Mouse (Mus musculus): ENCODE measurements around the gene Acbd6. TPM values are rescaled to one million over a fixed set of nuclear protein-coding genes. Genes with fewer than 3 reads are reported as not detected.

Acbd6 gene
- polyA plus RNA-seq, 1 experiment from 2014 or later, result 48.2 TPM

DNA sequence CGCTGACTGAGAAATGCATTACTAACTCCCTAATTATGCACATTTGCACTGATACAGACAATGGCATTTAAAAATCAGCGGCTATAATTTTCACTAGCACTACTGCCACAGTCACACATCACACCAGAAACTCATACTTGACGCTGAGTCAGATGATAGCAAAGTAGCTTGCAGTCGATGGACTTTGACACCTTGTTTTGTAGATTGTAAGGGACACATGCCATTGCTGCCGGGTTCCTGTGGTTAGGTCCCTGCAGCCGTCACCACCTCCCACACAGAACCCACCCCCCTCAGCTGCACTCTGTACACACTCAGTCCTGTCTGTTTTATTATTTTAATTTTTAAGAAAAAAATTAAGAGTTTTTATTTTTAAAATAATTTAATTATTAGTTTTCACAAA is 63.2 kb downstream of the Acbd6 start:
- H3K36me3 ChIP-seq (ENCODE audit: control insufficient read depth, insufficient read depth, low read length), result 0 out of 2 replicates have a peak, but pooled peaks cover 2% of the 10 kb centered on the region
- no peaks in the 10 kb centered on the region for H3K4me1 ChIP-seq (ENCODE audit: control insufficient read depth, insufficient read depth, low read length)
- ATAC-seq, result peak; percentile 65
- H3K27ac ChIP-seq (ENCODE audit: low read length), result no peak overlapping the region
- H3K9me3 ChIP-seq (ENCODE audit: control insufficient read depth, low read length), result no peaks in the 10 kb centered on the region
- H3K4me3 ChIP-seq (ENCODE audit: low read length), result no peak overlapping the region
- H3K9ac ChIP-seq (ENCODE audit: low read depth, low read length), result no peak overlapping the region
- H3K27me3 ChIP-seq (replicated peaks; ENCODE audit: control insufficient read depth, insufficient read depth, low read length), result no peaks in the 10 kb centered on the region
- 66% methylated on average over 6 of the region's 6 CpGs for WGBS
- no peak overlapping the region for H3K4me2 ChIP-seq (ENCODE audit: low read depth, low read length)

DNA sequence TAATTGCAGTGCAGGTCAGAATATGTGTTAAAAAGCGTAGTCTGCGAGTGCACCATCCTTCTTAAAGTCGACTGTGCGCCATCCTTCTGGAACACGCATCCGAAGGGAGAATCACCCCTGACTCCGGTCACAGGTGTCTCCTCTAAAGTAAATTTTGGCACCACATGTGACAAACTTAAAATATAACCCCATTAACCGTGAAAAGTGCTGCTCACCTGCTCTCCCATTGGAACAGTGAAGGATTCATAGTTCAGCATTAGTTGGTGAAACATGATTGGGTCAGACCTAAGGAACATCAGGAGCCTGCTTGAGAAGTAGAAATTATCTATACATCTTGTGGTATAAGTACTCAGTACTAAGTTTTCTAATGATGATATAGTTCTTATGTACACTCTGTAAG is 65.3 kb downstream of the Acbd6 start:
- H3K27ac ChIP-seq (ENCODE audit: low read length), result no peak overlapping the region
- 94% methylated on average over 8 of the region's 8 CpGs for WGBS
- no peak for ATAC-seq
- H3K4me3 ChIP-seq (ENCODE audit: low read length), result no peak overlapping the region
- H3K9me3 ChIP-seq (ENCODE audit: control insufficient read depth, low read length), result no peaks in the 10 kb centered on the region
- no peaks in the 10 kb centered on the region for H3K27me3 ChIP-seq (replicated peaks; ENCODE audit: control insufficient read depth, insufficient read depth, low read length)
- 0 out of 2 replicates have a peak, but pooled peaks cover 2% of the 10 kb centered on the region for H3K36me3 ChIP-seq (ENCODE audit: control insufficient read depth, insufficient read depth, low read length)
- H3K4me2 ChIP-seq (ENCODE audit: low read depth, low read length), result no peak overlapping the region
- H3K9ac ChIP-seq (ENCODE audit: low read depth, low read length), result no peak overlapping the region
- H3K4me1 ChIP-seq (ENCODE audit: control insufficient read depth, insufficient read depth, low read length), result no peaks in the 10 kb centered on the region

DNA sequence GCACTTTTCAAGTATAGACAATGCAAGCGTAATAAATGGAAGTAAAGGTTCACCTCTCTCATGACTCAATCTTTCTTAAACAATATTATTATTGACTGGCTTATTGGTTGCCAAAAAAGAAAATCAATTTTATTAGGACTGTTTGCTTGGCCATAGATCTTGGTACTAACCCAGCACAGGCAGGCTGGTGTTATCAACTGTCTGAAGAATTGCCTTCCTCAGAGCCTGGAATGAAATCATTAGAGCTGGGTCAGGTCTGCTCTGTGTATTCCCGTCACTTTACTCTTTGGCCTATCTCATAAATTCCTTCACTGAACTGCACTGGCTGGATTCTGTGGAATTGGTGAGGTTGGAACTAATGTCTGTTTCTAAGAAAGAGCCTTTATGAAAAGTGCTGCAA is 69.8 kb downstream of the Acbd6 start:
- Histone ChIP-seq H3K9me3 (ENCODE audit: control insufficient read depth, low read length) (no peaks in the 10 kb centered on the region), H3K27me3 (replicated peaks; ENCODE audit: control insufficient read depth, insufficient read depth, low read length) (no peaks in the 10 kb centered on the region), H3K9ac (ENCODE audit: low read depth, low read length) (no peak overlapping the region), H3K36me3 (ENCODE audit: control insufficient read depth, insufficient read depth, low read length) (0 out of 2 replicates have a peak, but pooled peaks cover 2% of the 10 kb centered on the region), H3K4me3 (ENCODE audit: low read length) (no peak overlapping the region), H3K27ac (ENCODE audit: low read length) (no peak overlapping the region), H3K4me1 (ENCODE audit: control insufficient read depth, insufficient read depth, low read length) (no peaks in the 10 kb centered on the region), H3K4me2 (ENCODE audit: low read depth, low read length) (no peak overlapping the region)
- peak; percentile 68; the same call in 1 of the 2 replicates for ATAC-seq
- 62% methylated on average over 2 of the region's 2 CpGs for WGBS

DNA sequence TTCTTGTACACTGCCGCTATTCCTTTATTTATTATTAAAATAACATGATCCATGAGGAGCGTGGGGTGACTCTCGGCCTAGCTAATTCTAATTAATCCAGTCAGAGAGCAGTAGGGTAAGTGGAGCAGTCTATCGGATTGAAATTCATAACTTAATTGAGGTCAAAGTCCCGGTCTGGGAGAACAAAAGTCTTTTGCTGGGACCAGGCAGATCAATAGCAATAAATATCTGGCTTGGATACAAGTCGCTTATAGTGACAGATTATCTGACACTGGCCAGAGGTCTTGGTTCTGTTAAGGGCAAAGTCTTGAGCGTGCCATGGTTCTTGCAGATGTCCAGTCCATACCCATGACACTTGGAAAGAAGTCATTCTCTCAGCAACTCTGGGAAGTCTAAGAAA is 78.7 kb downstream of the Acbd6 start:
- peak; percentile 56; the same call in 1 of the 2 replicates for ATAC-seq
- WGBS, result 64% methylated on average over 7 of the region's 7 CpGs
- no peak overlapping the region for H3K9ac ChIP-seq (ENCODE audit: low read depth, low read length)
- H3K27me3 ChIP-seq (replicated peaks; ENCODE audit: control insufficient read depth, insufficient read depth, low read length), result no peaks in the 10 kb centered on the region
- H3K4me2 ChIP-seq (ENCODE audit: low read depth, low read length), result no peak overlapping the region
- no peaks in the 10 kb centered on the region for H3K9me3 ChIP-seq (ENCODE audit: control insufficient read depth, low read length)
- H3K4me1 ChIP-seq (ENCODE audit: control insufficient read depth, insufficient read depth, low read length), result peaks cover 3% of the 10 kb centered on the region; the same call in 1 of the 2 replicates
- no peak overlapping the region for H3K27ac ChIP-seq (ENCODE audit: low read length)
- H3K4me3 ChIP-seq (ENCODE audit: low read length), result no peak overlapping the region
- H3K36me3 ChIP-seq (ENCODE audit: control insufficient read depth, insufficient read depth, low read length), result no peaks in the 10 kb centered on the region

DNA sequence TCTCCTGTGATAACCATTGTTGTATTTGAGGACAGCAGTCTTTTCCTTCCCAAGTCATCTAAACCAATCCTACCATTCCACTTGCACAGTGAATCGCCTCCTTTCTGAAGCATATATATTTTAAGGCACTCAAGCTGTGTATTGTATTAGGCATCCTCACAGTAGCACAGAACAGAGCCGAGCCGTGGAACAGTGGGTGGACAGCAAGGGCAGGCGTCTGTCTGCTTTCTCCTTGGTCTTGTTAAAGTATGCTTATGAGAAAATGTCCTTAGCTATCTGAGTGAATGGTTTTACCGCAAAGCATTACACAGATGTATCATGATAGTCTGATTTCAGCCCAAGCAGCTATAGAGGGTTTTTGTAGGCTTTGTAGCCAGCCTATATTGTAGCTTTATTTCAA is 87.9 kb downstream of the Acbd6 start:
- WGBS, result 78% methylated on average over 5 of the region's 5 CpGs
- ATAC-seq, result no peak
- Histone ChIP-seq H3K27ac (ENCODE audit: low read length) (no peak overlapping the region), H3K4me2 (ENCODE audit: low read depth, low read length) (no peak overlapping the region), H3K4me3 (ENCODE audit: low read length) (no peak overlapping the region), H3K9me3 (ENCODE audit: control insufficient read depth, low read length) (no peaks in the 10 kb centered on the region), H3K27me3 (replicated peaks; ENCODE audit: control insufficient read depth, insufficient read depth, low read length) (no peaks in the 10 kb centered on the region), H3K36me3 (ENCODE audit: control insufficient read depth, insufficient read depth, low read length) (no peaks in the 10 kb centered on the region), H3K4me1 (ENCODE audit: control insufficient read depth, insufficient read depth, low read length) (0 out of 2 replicates have a peak, but pooled peaks cover 4% of the 10 kb centered on the region), H3K9ac (ENCODE audit: low read depth, low read length) (no peak overlapping the region)

DNA sequence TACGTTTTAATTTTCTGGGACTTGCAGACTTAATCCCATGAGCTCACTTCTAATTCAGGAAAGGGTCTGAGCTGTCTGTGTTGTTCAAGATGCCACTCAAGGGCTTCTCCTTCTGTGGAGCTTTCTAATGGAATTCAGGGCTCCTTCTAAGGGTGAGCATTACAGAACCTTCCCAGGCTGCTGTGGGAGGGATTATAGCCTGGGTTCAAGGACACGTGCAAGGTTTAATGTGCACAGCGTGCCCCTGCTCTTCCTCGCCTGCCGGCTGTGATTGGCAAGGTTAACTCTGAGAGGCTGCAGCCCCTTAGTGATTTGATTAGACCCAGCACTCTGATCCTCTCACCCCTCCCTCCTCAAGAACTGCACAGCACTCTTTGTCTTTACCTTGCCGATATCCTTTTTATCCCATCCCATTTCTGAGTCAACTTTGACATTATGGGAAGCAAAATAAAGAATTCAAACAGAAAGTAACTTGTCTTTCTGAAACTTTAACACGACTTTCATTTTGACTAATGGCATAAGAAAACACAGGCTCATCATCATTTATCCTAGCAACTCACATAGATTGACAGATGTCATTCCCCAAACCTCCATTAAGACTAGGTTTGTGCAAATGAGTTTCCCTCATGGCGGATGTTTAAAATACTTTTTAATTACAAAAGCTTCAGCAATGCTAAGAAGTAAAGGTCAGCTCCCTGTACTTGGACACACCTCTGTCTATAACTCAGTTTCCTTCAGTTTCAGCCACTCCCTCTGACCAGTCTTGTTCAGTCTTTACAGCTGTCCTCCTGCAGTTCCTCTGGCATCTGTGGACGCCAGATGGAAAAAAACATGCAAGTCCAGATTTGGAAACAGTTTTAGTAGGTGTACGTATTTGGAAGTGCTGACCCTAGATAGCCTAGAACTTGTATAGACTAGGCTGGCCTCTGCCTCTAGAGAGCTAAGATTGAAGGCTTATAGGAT is 88.7 kb downstream of the Acbd6 start:
- H3K36me3 ChIP-seq (ENCODE audit: control insufficient read depth, insufficient read depth, low read length), result no peaks in the 10 kb centered on the region
- no peak overlapping the region for H3K27ac ChIP-seq (ENCODE audit: low read length)
- no peaks in the 10 kb centered on the region for H3K9me3 ChIP-seq (ENCODE audit: control insufficient read depth, low read length)
- WGBS, result 66% methylated on average over 10 of the region's 10 CpGs
- no peaks in the 10 kb centered on the region for H3K27me3 ChIP-seq (replicated peaks; ENCODE audit: control insufficient read depth, insufficient read depth, low read length)
- 0 out of 2 replicates have a peak, but pooled peaks cover 4% of the 10 kb centered on the region for H3K4me1 ChIP-seq (ENCODE audit: control insufficient read depth, insufficient read depth, low read length)
- H3K4me2 ChIP-seq (ENCODE audit: low read depth, low read length), result no peak overlapping the region
- no peak overlapping the region for H3K9ac ChIP-seq (ENCODE audit: low read depth, low read length)
- no peak overlapping the region for H3K4me3 ChIP-seq (ENCODE audit: low read length)
- ATAC-seq, result no peak

DNA sequence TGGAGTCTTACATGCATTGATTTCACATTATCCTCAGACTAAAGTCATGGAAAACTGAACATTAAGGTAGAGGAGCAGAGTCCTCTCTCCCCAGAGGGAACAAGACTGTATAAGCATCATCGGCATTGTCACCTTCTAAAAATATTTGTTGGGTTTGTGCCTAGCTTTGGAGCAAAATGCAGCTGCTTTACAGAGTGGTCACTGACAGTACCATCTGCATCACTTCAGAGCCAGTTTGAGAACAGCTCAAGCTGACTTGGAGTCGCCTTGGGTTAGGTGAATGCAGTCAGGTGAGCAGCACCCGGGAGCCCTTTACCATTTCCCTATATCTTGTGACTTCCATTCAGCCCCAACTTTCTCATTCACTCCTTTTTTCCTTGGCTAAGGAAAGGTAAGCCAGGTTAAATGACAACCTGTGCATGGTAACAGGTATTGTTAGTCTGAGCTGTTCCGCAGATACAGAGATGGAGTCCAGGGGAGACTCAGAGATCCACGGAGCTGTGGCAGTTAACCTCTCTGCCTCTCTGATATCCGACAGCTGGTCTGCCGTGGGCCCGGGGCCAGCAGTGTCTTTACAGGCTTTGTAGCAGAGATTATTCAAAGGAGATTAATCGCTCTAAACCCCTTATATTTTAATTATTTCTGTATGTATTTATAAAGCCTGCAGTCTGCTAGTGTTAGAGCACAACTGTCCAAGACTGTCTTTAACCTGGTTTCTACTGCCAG is 92.4 kb downstream of the Acbd6 start:
- H3K4me1 ChIP-seq (ENCODE audit: control insufficient read depth, insufficient read depth, low read length), result 0 out of 2 replicates have a peak, but pooled peaks cover 4% of the 10 kb centered on the region
- H3K4me3 ChIP-seq (ENCODE audit: low read length), result no peak overlapping the region
- ATAC-seq, result no peak
- no peaks in the 10 kb centered on the region for H3K36me3 ChIP-seq (ENCODE audit: control insufficient read depth, insufficient read depth, low read length)
- H3K4me2 ChIP-seq (ENCODE audit: low read depth, low read length), result no peak overlapping the region
- no peak overlapping the region for H3K9ac ChIP-seq (ENCODE audit: low read depth, low read length)
- WGBS, result 70% methylated on average over 9 of the region's 9 CpGs
- no peaks in the 10 kb centered on the region for H3K9me3 ChIP-seq (ENCODE audit: control insufficient read depth, low read length)
- H3K27me3 ChIP-seq (replicated peaks; ENCODE audit: control insufficient read depth, insufficient read depth, low read length), result no peaks in the 10 kb centered on the region
- no peak overlapping the region for H3K27ac ChIP-seq (ENCODE audit: low read length)

DNA sequence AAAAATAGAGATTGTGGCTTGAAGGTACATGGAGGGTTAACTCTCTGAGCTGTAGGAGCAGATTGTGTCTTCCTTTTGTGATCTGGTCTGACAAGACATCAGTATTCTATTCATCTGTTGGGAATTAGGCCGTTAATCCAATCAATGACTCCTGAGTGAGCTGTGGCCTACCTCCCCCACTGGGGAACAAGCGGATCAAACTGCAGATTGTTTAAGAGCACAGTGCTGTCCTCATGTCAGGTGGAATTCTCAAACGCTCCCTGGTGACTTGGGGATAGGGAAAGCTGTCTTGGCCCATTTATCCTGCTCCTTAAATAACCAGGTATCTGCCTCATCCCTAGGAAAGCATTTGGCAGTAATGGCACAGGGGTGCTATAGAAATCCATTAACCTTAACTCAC is 97.0 kb downstream of the Acbd6 start:
- no peak for ATAC-seq
- no peaks in the 10 kb centered on the region for H3K27me3 ChIP-seq (replicated peaks; ENCODE audit: control insufficient read depth, insufficient read depth, low read length)

DNA sequence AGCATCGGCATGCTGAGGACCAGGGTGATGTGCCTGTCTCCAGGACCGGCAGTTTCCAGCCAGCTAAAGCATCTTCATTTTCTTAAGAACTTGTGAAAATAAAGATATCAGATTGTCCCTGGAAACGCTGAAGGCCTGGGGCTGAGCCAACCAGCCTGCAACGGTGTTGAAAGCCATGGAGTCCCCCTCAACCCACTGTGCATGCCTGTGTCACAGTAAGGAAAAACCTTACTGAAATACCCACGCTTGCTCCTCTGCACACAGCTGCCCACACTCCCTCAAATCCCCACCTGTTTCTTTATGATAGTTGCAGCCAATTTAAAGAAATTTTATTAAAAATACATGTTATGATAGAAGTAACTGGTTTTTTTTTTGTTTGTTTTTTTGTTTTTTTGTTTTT is 98.4 kb downstream of the Acbd6 start:
- Histone ChIP-seq H3K9me3 (ENCODE audit: control insufficient read depth, low read length) (no peaks in the 10 kb centered on the region), H3K4me1 (ENCODE audit: control insufficient read depth, insufficient read depth, low read length) (no peaks in the 10 kb centered on the region), H3K36me3 (ENCODE audit: control insufficient read depth, insufficient read depth, low read length) (no peaks in the 10 kb centered on the region), H3K27ac (ENCODE audit: low read length) (no peak overlapping the region), H3K27me3 (replicated peaks; ENCODE audit: control insufficient read depth, insufficient read depth, low read length) (no peaks in the 10 kb centered on the region), H3K9ac (ENCODE audit: low read depth, low read length) (no peak overlapping the region), H3K4me3 (ENCODE audit: low read length) (no peak overlapping the region), H3K4me2 (ENCODE audit: low read depth, low read length) (no peak overlapping the region)
- WGBS, result 87% methylated on average over 5 of the region's 5 CpGs
- no peak for ATAC-seq

More for the DNA sequence above, 97.0 kb downstream of the Acbd6 start:
- H3K9me3 ChIP-seq (ENCODE audit: control insufficient read depth, low read length), result no peaks in the 10 kb centered on the region
- H3K4me1 ChIP-seq (ENCODE audit: control insufficient read depth, insufficient read depth, low read length), result 0 out of 2 replicates have a peak, but pooled peaks cover 4% of the 10 kb centered on the region
- H3K4me3 ChIP-seq (ENCODE audit: low read length), result no peak overlapping the region
- no peak overlapping the region for H3K27ac ChIP-seq (ENCODE audit: low read length)
- 63% methylated on average over 3 of the region's 3 CpGs for WGBS
- H3K36me3 ChIP-seq (ENCODE audit: control insufficient read depth, insufficient read depth, low read length), result no peaks in the 10 kb centered on the region
- H3K4me2 ChIP-seq (ENCODE audit: low read depth, low read length), result no peak overlapping the region
- no peak overlapping the region for H3K9ac ChIP-seq (ENCODE audit: low read depth, low read length)

All from intestine, embryonic 16.5 days (tissue).